Mouse (Mus musculus) cortical plate, adult 2 months (tissue): ENCODE measurements around the gene Itch.

Experiments used
- CTCF ChIP-seq: fragments of 200-500 bp; IDR thresholded peaks from 2 replicates; pipeline ENCODE4 v1.5.1; 2011; ENCODE audit warnings: mild to moderate bottlenecking, control low read depth, low read length; ENCODE audit not compliant: insufficient read depth; ENCODE audit errors: extremely low read depth
- POLR2A ChIP-seq: fragments of 200-500 bp; IDR thresholded peaks from 2 replicates; pipeline ENCODE4 v1.6.1; 2011; ENCODE audit warnings: mild to moderate bottlenecking, low read length, control low read depth; ENCODE audit not compliant: insufficient read depth; ENCODE audit errors: extremely low read depth

DNA sequence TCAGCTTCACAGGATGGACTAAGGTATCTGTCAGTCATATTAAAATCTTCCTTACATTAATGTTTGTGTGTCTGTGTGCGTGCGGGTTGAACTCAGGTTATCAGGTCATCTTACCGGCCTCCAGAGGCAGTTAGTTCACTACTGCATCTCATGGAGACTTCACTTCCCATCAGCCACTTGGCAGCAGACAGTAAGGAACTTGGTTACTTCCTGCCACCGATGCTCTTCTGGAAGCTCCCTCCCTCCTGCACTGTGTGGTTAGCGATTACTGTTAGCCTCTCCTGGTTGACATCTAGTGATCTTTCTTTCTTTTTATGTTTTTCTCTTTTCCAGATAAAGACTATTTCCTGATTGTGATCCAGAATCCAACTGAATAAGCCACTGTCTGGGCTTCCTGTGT, 116.3 kb downstream of the Itch start:
- TF ChIP-seq POLR2A (no peak), CTCF (no peak)
